Mouse (Mus musculus): ENCODE measurements around the gene Fgd1. TPM values are rescaled to one million over a fixed set of nuclear protein-coding genes. Genes with fewer than 3 reads are reported as not detected.
A peak's percentile ranks its signal among the peaks of the same experiment; 100 is the strongest.

Fgd1 gene
- polyA plus RNA-seq, 1 experiment from 2014 or later, result 8.6 TPM

- peak; percentile 92 for ATAC-seq (ENCODE audit: low FRiP score)
- peak; percentile 97 for DNase-seq (ENCODE audit: low spot score, missing footprints)
- peaks cover 13% of the 10 kb centered on the region for H3K4me1 ChIP-seq (ENCODE audit: control insufficient read depth, insufficient read depth, low read length)
- H3K4me2 ChIP-seq, result peak overlapping the region; percentile 51
- H3K36me3 ChIP-seq (ENCODE audit: control insufficient read depth, insufficient read depth, low read length), result no peaks in the 10 kb centered on the region
- H3K4me3 ChIP-seq (ENCODE audit: low read depth, low read length), result peak overlapping the region; percentile 61
- WGBS, result 24% methylated on average over 41 of the region's 62 CpGs
- no peaks in the 10 kb centered on the region for H3K27me3 ChIP-seq (ENCODE audit: control insufficient read depth, insufficient read depth, low read length)
- H3K9me3 ChIP-seq (ENCODE audit: control insufficient read depth, low read length), result no peaks in the 10 kb centered on the region
- peak overlapping the region; percentile 77 for H3K27ac ChIP-seq (ENCODE audit: low read depth, low read length)
- peak overlapping the region; percentile 79 for H3K9ac ChIP-seq (ENCODE audit: low read length)
These were observed 954 bp downstream of the Fgd1 start for GRCm38 (mm10) chrX:151046777-151047430.

- H3K4me2 ChIP-seq, result peak overlapping the region; percentile 51
- H3K27ac ChIP-seq (ENCODE audit: low read depth, low read length), result peak overlapping the region; percentile 77
- no peaks in the 10 kb centered on the region for H3K9me3 ChIP-seq (ENCODE audit: control insufficient read depth, low read length)
- H3K27me3 ChIP-seq (ENCODE audit: control insufficient read depth, insufficient read depth, low read length), result no peaks in the 10 kb centered on the region
- H3K4me1 ChIP-seq (ENCODE audit: control insufficient read depth, insufficient read depth, low read length), result peaks cover 13% of the 10 kb centered on the region
- WGBS, result 24% methylated on average over 29 of the region's 56 CpGs
- peak; percentile 90 for DNase-seq (ENCODE audit: low spot score, missing footprints)
- H3K9ac ChIP-seq (ENCODE audit: low read length), result peak overlapping the region; percentile 79
- ATAC-seq (ENCODE audit: low FRiP score), result peak; percentile 72
- H3K4me3 ChIP-seq (ENCODE audit: low read depth, low read length), result peak overlapping the region; percentile 61
- no peaks in the 10 kb centered on the region for H3K36me3 ChIP-seq (ENCODE audit: control insufficient read depth, insufficient read depth, low read length)
These were observed 1.6 kb downstream of the Fgd1 start for GRCm38 (mm10) chrX:151047431-151048058.

- Histone ChIP-seq H3K27me3 (ENCODE audit: control insufficient read depth, insufficient read depth, low read length) (no peaks in the 10 kb centered on the region), H3K4me3 (ENCODE audit: low read depth, low read length) (no peak overlapping the region), H3K4me2 (no peak overlapping the region; the same call in 1 of the 2 replicates), H3K27ac (ENCODE audit: low read depth, low read length) (no peak overlapping the region), H3K36me3 (ENCODE audit: control insufficient read depth, insufficient read depth, low read length) (no peaks in the 10 kb centered on the region), H3K9me3 (ENCODE audit: control insufficient read depth, low read length) (no peaks in the 10 kb centered on the region), H3K9ac (ENCODE audit: low read length) (no peak overlapping the region), H3K4me1 (ENCODE audit: control insufficient read depth, insufficient read depth, low read length) (peaks cover 13% of the 10 kb centered on the region)
- DNase-seq (ENCODE audit: low spot score, missing footprints), result no peak
- 55% methylated on average over 8 of the region's 8 CpGs for WGBS
- no peak for ATAC-seq (ENCODE audit: low FRiP score)
These were observed 3.8 kb downstream of the Fgd1 start for GRCm38 (mm10) chrX:151049661-151050215.

- ATAC-seq (ENCODE audit: low FRiP score) (no peak), DNase-seq (ENCODE audit: low spot score, missing footprints) (no peak)
- 71% methylated on average over 7 of the region's 7 CpGs for WGBS
- Histone ChIP-seq H3K9me3 (ENCODE audit: control insufficient read depth, low read length) (no peaks in the 10 kb centered on the region), H3K27me3 (ENCODE audit: control insufficient read depth, insufficient read depth, low read length) (no peaks in the 10 kb centered on the region), H3K9ac (ENCODE audit: low read length) (no peak overlapping the region), H3K36me3 (ENCODE audit: control insufficient read depth, insufficient read depth, low read length) (no peaks in the 10 kb centered on the region), H3K4me3 (ENCODE audit: low read depth, low read length) (no peak overlapping the region), H3K27ac (ENCODE audit: low read depth, low read length) (no peak overlapping the region), H3K4me2 (no peak overlapping the region), H3K4me1 (ENCODE audit: control insufficient read depth, insufficient read depth, low read length) (peaks cover 13% of the 10 kb centered on the region)
These were observed 4.4 kb downstream of the Fgd1 start for GRCm38 (mm10) chrX:151050337-151050736.

- DNase-seq (ENCODE audit: low spot score, missing footprints), result no peak
These were observed 8.5 kb downstream of the Fgd1 start for GRCm38 (mm10) chrX:151054489-151054888.

GRCm38 (mm10) chrX:151055559-151055958 lies 9.6 kb downstream of the Fgd1 start:
- no peak for ATAC-seq (ENCODE audit: low FRiP score)
- Histone ChIP-seq H3K27ac (ENCODE audit: low read depth, low read length) (no peak overlapping the region), H3K4me1 (ENCODE audit: control insufficient read depth, insufficient read depth, low read length) (0 out of 2 replicates have a peak, but pooled peaks cover 2% of the 10 kb centered on the region), H3K4me2 (no peak overlapping the region), H3K4me3 (ENCODE audit: low read depth, low read length) (no peak overlapping the region), H3K36me3 (ENCODE audit: control insufficient read depth, insufficient read depth, low read length) (no peaks in the 10 kb centered on the region), H3K9me3 (ENCODE audit: control insufficient read depth, low read length) (no peaks in the 10 kb centered on the region), H3K27me3 (ENCODE audit: control insufficient read depth, insufficient read depth, low read length) (no peaks in the 10 kb centered on the region), H3K9ac (ENCODE audit: low read length) (no peak overlapping the region)
- WGBS, result 17% methylated on average over 1 of the region's 1 CpGs
- DNase-seq (ENCODE audit: low spot score, missing footprints), result no peak

More at GRCm38 (mm10) chrX:151054489-151054888, 8.5 kb downstream of the Fgd1 start:
- Histone ChIP-seq H3K4me2 (no peak overlapping the region), H3K36me3 (ENCODE audit: control insufficient read depth, insufficient read depth, low read length) (no peaks in the 10 kb centered on the region), H3K27me3 (ENCODE audit: control insufficient read depth, insufficient read depth, low read length) (no peaks in the 10 kb centered on the region), H3K4me3 (ENCODE audit: low read depth, low read length) (no peak overlapping the region), H3K9ac (ENCODE audit: low read length) (no peak overlapping the region), H3K4me1 (ENCODE audit: control insufficient read depth, insufficient read depth, low read length) (peaks cover 3% of the 10 kb centered on the region; the same call in 1 of the 2 replicates), H3K27ac (ENCODE audit: low read depth, low read length) (no peak overlapping the region), H3K9me3 (ENCODE audit: control insufficient read depth, low read length) (no peaks in the 10 kb centered on the region)
- WGBS, result 63% methylated on average over 1 of the region's 6 CpGs
- no peak for ATAC-seq (ENCODE audit: low FRiP score)

GRCm38 (mm10) chrX:151059346-151059745 lies 13.4 kb downstream of the Fgd1 start:
- 90% methylated on average over 1 of the region's 1 CpGs for WGBS
- no peak overlapping the region for H3K27ac ChIP-seq (ENCODE audit: low read depth, low read length)
- H3K27me3 ChIP-seq (ENCODE audit: control insufficient read depth, insufficient read depth, low read length), result no peaks in the 10 kb centered on the region
- DNase-seq (ENCODE audit: low spot score, missing footprints) (no peak), ATAC-seq (ENCODE audit: low FRiP score) (no peak)
- 0 out of 2 replicates have a peak, but pooled peaks cover 2% of the 10 kb centered on the region for H3K4me1 ChIP-seq (ENCODE audit: control insufficient read depth, insufficient read depth, low read length)
- no peak overlapping the region for H3K4me3 ChIP-seq (ENCODE audit: low read depth, low read length)
- no peak overlapping the region for H3K9ac ChIP-seq (ENCODE audit: low read length)
- no peaks in the 10 kb centered on the region for H3K36me3 ChIP-seq (ENCODE audit: control insufficient read depth, insufficient read depth, low read length)
- H3K9me3 ChIP-seq (ENCODE audit: control insufficient read depth, low read length), result no peaks in the 10 kb centered on the region
- no peak overlapping the region for H3K4me2 ChIP-seq

GRCm38 (mm10) chrX:151061615-151062299 lies 15.8 kb downstream of the Fgd1 start:
- no peak overlapping the region for H3K9ac ChIP-seq (ENCODE audit: low read length)
- H3K36me3 ChIP-seq (ENCODE audit: control insufficient read depth, insufficient read depth, low read length), result no peaks in the 10 kb centered on the region
- ATAC-seq (ENCODE audit: low FRiP score), result no peak
- H3K4me1 ChIP-seq (ENCODE audit: control insufficient read depth, insufficient read depth, low read length), result no peaks in the 10 kb centered on the region
- H3K9me3 ChIP-seq (ENCODE audit: control insufficient read depth, low read length), result no peaks in the 10 kb centered on the region
- WGBS, result 70% methylated on average over 3 of the region's 3 CpGs
- no peak for DNase-seq (ENCODE audit: low spot score, missing footprints)
- H3K27me3 ChIP-seq (ENCODE audit: control insufficient read depth, insufficient read depth, low read length), result no peaks in the 10 kb centered on the region
- no peak overlapping the region for H3K27ac ChIP-seq (ENCODE audit: low read depth, low read length)
- no peak overlapping the region for H3K4me3 ChIP-seq (ENCODE audit: low read depth, low read length)
- no peak overlapping the region for H3K4me2 ChIP-seq

All from midbrain, embryonic 11.5 days (tissue).